Mouse (Mus musculus) frontal cortex, postnatal 25 days (tissue): ENCODE measurements around the gene Smim7.

ENCODE experiments used
- DNase-seq, 2 experiments: peaks; one replicate each; pipeline ENCODE4 v3.0.0; 2022; ENCODE audit warnings: low spot score in 2 of 2

The Smim7 gene

DNA sequence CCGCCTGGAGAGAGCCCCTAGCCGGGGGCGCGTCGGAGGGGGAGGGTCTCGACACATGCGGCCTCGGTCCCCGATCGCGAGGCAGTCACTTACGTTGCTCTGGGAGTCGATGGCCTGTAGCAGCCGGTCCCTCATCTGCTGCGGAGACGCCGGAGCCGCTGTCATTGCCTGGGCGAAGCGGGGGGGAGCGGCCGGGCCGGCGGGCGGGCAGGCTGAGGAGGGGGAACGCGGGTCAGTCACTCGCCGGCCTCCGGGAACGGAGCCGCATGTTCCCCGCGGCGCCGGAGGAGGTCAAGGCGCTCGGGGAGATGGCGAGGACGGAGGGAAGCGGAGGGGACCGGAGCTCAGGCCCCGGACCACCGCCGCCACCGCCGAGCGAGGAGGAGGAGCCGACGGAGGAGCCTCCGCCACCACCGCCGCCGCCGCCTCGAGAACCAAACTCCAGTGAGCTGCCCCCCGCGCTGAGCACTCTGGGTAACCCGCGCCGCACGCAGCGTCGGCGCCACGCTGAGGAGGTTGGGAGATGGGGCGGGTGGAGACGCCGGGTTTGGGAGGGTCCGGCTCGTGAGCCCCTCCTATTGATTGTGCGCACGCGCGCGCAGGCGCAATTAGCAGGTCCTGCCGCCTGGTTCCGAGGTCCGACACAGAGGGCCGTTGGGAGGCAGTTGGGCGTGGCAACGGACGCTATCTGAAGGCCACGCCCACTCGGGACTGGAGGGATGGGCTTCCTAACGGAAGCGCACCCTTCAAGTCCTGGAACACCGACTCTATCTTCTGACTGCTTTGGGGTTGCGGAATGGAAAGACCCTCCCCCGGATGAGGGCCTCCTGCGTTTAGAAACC is 22.9 kb downstream of the Smim7 start, which contains the start of gene Med26:
Gene Med26 (minus strand): TSS at position 469 of the 842 bp plus-strand sequence.
- peak; percentile 91 to 95 for DNase-seq

DNA sequence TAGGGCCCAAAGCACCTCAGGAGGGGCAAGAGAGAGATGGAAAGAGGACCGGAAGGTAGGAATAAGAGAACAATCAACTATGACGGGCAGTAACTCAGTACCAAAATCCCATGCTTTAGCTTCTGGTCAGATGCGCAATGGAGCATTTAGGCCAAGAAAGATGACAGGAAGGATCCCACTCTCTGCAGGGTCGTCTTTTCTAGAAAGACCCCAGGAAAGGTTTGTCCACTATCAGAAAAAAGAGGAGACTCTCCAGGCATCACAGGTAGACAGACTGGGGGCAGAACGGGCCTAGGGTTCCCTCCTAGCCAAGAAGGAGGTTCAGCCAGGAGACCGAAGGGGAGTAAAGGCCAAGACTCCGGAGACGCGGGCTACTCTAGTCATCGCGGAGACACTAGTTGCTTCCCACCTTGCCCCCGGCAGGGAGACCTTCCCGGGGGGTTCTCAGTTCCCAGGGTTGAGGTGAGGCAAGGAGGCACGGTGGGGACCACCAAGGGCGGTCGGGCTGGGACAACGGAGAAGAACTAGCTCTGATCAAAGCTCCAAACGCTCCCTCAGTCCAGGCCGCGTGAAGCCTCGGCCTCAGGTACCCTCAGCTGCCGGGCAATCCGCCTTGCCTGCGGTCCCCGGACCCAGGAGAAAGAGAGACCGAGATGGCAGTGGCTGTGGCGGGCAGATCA is 23.6 kb downstream of the Smim7 start:
- DNase-seq = no peak

GRCm38 (mm10) chr8:72539234-72539633 is 31.7 kb downstream of the Smim7 start:
- DNase-seq = no peak

GRCm38 (mm10) chr8:72534888-72535287 is 36.0 kb downstream of the Smim7 start:
- DNase-seq = no peak

DNA sequence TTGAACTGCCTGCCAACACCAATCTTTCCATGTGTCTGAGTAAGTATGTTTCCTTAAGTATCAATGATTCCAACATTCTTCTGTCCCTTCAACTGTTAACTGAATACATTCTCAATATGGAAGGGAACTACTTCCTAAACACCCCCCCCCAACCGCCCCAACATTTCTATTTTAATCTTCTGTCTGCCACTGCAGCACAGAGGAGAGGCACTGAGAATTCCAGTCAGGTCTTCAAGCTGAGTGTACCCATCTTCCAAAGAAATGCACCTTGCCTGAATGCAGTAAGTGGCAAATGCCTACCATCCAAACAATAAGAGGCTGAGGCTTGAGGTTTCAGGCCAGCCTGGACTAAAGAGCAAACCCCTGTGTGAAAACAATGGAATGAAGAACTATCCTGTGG is 38.8 kb downstream of the Smim7 start:
- DNase-seq = no peak

DNA sequence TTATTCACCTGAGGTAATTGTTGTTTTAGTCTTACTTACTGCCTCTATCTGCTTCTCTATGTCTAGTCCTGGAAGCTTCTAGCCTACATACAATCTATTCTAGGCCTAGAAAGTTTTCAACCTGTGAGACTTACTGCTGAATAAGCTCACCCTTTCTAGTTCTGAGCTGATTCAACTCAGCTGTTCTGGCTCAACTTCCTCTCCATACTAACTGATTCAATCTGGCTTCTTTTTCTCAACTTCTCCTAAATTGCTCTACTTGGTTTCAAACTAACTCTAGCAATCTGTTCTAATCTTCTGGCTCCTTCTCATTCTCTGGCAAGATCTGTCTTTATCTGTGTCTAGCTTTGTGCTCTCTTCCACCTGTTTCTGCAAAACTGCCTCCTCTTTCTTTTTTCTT is 49.0 kb downstream of the Smim7 start:
- DNase-seq = no peak

DNA sequence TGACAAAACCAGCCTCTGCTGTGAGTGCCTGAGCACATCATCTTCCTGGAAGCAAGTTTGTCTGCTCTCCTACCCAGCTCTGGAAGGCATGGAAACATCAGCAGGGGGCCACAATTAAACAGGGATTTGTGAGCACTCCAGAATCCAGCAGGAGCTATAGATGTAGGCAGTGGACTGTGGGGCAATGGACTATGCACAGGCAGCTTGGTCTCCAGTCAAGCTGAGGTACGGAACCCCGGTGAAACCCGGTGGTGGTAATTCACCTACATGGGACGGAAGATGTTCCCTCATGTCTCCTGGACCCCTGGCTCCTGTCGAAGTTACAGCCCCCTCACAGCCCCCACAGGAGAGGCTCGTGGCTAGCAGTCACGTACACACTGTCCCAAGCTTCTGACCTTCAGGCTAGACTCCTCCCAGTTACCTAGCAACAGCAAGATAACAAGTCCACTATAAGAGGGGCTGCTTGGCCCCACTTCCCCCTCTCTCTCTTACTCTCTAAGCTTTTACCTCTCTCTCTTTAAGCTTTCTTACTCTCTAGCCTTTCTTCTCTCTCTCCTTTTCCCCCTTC is 53.4 kb downstream of the Smim7 start:
- no peak for DNase-seq
